Mouse (Mus musculus) bone marrow macrophage, adult 2 months (primary cell): ENCODE data around the gene Trove2.

Experiments used
- CTCF ChIP-seq: IDR thresholded peaks from 2 replicates; pipeline ENCODE4 v1.5.1; 2012; ENCODE audit warnings: low read depth, mild to moderate bottlenecking, low read length, moderate library complexity
- POLR2A ChIP-seq: IDR thresholded peaks from 2 replicates; pipeline ENCODE4 v1.6.1; 2012; ENCODE audit warnings: mild to moderate bottlenecking, low read depth, low read length, borderline replicate concordance

DNA sequence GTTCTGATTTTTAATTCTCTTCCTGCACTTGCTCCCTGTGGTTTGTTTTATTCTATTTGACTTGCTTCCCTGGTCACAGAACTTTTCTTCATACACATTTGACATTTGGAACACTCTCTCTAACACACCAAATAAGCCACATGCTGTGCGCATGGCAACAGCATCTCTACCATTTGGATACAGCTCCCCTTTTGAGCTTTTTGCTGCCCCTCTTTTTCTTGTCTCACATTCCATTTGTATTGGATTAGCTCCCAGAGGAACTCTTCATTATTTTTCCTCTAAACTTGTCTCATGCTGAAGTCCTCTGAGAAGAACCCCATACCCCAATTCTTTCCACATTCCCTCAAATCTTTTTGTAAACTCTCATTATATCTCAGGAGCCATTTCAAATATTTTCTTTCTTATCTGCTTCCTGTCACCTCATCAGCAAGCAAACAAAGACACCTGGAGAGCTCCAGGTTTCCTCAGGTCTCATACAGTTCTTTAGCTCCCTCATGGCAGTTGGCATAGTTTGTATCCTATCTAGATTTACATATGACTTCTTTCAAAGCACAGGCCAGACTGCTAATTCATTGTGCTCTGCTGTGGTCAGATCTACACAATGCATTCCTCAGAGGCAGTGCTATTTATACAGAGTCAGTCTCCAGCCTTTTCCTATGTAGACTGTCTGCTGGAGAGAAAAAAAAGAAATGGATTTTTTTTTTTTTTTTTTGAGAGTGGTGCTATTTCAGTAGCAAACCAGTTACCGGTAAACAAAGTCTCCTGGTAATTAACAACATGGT lies 43.4 kb upstream of the Trove2 start:
- TF ChIP-seq CTCF (no peak), POLR2A (no peak)
